Mouse (Mus musculus) lung, embryonic 16.5 days (tissue): ENCODE measurements at regions not wholly inside any gene's neighbourhood (a gene's known extent, or its start where the extent isn't known, plus 50 kb on each side); places are given as distances from the start of the nearest gene placed in this dataset.
A peak's percentile ranks its signal among the peaks of the same experiment; 100 is the strongest.

Experiments
- ATAC-seq: fragments of 200-750 bp; cut with Nextera tagmentation; 2 replicates; pipeline ENCODE4 v1.8.0; 2017; ENCODE audit warnings: low read depth, mild to moderate bottlenecking, moderate library complexity
- H3K27ac ChIP-seq: fragments of 300-500 bp; sonication (generic); 2 replicates; pipeline ENCODE4 v1.5.1; 2014; ENCODE audit warnings: mild to moderate bottlenecking, control low read depth, low read length
- H3K27me3 ChIP-seq: fragments of 300-500 bp; sonication (generic); 2 replicates; pipeline ENCODE4 v1.6.1; 2014; ENCODE audit warnings: low read depth, low read length, mixed read lengths; ENCODE audit not compliant: control insufficient read depth, insufficient read depth
- H3K36me3 ChIP-seq: fragments of 300-500 bp; sonication (generic); 2 replicates; pipeline ENCODE4 v1.6.1; 2014; ENCODE audit warnings: low read length; ENCODE audit not compliant: control insufficient read depth, insufficient read depth
- H3K4me1 ChIP-seq: fragments of 300-500 bp; sonication (generic); replicated peaks from 2 replicates; pipeline ENCODE4 v1.6.1; 2014; ENCODE audit warnings: low read length, mixed read lengths; ENCODE audit not compliant: control insufficient read depth, insufficient read depth
- H3K4me2 ChIP-seq: fragments of 300-500 bp; sonication (generic); 2 replicates; pipeline ENCODE4 v1.6.1; 2014; ENCODE audit warnings: low read depth, low read length, control low read depth
- H3K4me3 ChIP-seq: fragments of 300-500 bp; sonication (generic); 2 replicates; pipeline ENCODE4 v1.5.1; 2014; ENCODE audit warnings: mild to moderate bottlenecking, low read length, control low read depth
- H3K9ac ChIP-seq: fragments of 300-500 bp; sonication (generic); 2 replicates; pipeline ENCODE4 v1.6.1; 2014; ENCODE audit warnings: low read length, control low read depth
- H3K9me3 ChIP-seq: fragments of 300-500 bp; sonication (generic); 2 replicates; pipeline ENCODE4 v1.6.1; 2016; ENCODE audit warnings: low read length; ENCODE audit not compliant: control insufficient read depth
- WGBS: fragments of 180-500 bp; shearing (Covaris S2); extraction: QIAGEN DNeasy Blood & Tissue Kit; methylation state at CpG from one replicate; pipeline ENCODE4 v1.1.7; 2014; 5-methylcytosine and 5-hydroxymethylcytosine counted together

DNA sequence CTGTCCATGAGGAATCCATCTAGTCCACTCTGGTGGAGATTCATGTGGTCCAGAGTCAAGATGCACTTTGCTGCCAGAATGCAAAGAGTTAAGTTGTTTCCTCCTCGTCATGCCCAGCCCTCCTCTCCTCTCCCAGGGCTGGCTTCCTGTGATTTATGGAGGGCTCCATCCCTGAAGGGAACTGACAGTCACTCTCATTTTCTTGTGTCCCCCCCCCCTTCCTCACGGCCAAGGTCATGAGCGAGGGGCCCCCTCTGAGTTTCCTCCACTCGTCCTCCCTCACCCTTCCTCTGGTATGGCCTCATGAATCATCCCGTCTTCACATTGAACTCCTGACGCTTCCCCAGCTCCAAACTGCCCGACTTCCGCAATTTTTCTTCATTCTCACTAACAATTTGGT lies 461.9 kb downstream of the Tshz3 start:
- Histone ChIP-seq H3K4me2 (no peak overlapping the region), H3K9me3 (no peaks in the 10 kb centered on the region), H3K4me1 (no peaks in the 10 kb centered on the region), H3K27ac (no peak overlapping the region), H3K4me3 (no peak overlapping the region), H3K27me3 (no peaks in the 10 kb centered on the region), H3K9ac (no peak overlapping the region), H3K36me3 (no peaks in the 10 kb centered on the region)
- WGBS, result 29% methylated on average over 8 of the region's 8 CpGs
- no peak for ATAC-seq

DNA sequence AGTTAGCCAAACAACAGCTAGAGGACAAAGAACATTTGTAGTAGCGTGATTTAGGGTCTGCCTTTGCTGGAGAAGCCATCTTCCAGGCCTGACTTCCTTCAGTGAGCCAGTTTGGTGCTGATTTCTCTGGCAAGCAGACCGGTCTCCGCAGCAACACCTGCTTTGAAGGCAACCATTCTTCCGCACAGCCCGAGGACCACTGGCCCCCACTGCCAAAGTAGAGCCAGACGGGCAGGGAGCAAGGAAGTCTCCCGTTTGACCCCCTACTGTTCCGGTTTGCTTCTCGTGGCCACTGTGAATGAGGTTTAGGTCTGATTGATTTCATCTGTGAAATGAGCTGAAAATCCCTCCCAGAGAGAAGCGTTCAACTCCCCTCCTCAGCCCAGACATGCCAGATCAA lies 471.0 kb downstream of the Tshz3 start:
- H3K27me3 ChIP-seq, result no peaks in the 10 kb centered on the region
- no peak for ATAC-seq
- H3K4me3 ChIP-seq, result no peak overlapping the region
- no peaks in the 10 kb centered on the region for H3K36me3 ChIP-seq
- no peak overlapping the region for H3K9ac ChIP-seq
- H3K9me3 ChIP-seq, result no peaks in the 10 kb centered on the region; the same call in 1 of the 2 replicates
- WGBS, result 71% methylated on average over 10 of the region's 10 CpGs
- H3K27ac ChIP-seq, result no peak overlapping the region
- H3K4me1 ChIP-seq, result no peaks in the 10 kb centered on the region
- no peak overlapping the region for H3K4me2 ChIP-seq

DNA sequence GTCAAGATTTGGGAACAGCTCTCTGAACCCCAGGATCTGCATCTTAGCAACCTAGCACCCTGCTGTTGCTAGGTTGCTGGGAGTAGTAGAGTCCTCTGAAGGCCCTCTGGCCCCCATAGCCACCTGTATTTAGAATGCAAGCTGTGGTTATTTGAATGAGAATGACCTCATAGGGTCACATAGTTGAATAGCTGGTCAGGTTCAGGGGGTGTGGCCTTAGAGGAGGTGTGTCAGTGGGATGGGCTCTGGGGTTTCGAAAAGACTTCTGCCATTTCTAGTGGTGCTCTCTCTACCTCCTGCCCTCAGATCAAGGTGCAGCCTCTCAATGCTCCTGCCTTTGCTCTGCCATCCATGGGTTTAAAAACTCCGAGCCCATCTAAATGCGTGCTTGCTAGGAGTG lies 477.8 kb downstream of the Tshz3 start:
- H3K9ac ChIP-seq, result no peak overlapping the region
- H3K4me2 ChIP-seq, result no peak overlapping the region
- H3K36me3 ChIP-seq, result no peaks in the 10 kb centered on the region
- no peak overlapping the region for H3K4me3 ChIP-seq
- no peak overlapping the region for H3K27ac ChIP-seq
- no peak for ATAC-seq
- WGBS, result 91% methylated on average over 3 of the region's 3 CpGs
- H3K27me3 ChIP-seq, result no peaks in the 10 kb centered on the region
- no peaks in the 10 kb centered on the region for H3K9me3 ChIP-seq
- H3K4me1 ChIP-seq, result no peaks in the 10 kb centered on the region; the same call in 1 of the 2 replicates

DNA sequence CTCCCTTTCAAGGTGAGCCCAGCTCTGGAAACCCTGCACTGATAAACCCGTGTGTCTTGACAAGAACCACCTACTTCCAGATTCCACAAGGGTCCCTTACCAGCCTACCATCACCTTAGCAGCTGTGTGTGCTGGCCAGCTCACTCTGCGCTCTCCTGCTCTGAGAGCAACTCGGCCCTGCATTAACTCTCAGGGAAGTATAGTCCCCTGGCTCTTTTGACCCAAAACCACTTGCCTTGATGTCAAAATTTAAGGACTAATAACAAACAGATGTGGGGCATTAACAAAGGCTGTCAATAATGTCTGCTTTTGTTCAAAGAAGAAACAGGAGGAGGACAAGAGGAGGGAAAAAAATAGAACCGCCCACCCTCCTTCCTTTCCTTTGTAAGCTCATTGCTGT lies 480.3 kb downstream of the Tshz3 start:
- Histone ChIP-seq H3K9me3 (no peaks in the 10 kb centered on the region), H3K27me3 (no peaks in the 10 kb centered on the region), H3K4me1 (no peaks in the 10 kb centered on the region; the same call in 1 of the 2 replicates), H3K9ac (no peak overlapping the region), H3K27ac (no peak overlapping the region), H3K4me3 (no peak overlapping the region), H3K4me2 (no peak overlapping the region), H3K36me3 (no peaks in the 10 kb centered on the region)
- 63% methylated on average over 4 of the region's 4 CpGs for WGBS
- no peak for ATAC-seq

DNA sequence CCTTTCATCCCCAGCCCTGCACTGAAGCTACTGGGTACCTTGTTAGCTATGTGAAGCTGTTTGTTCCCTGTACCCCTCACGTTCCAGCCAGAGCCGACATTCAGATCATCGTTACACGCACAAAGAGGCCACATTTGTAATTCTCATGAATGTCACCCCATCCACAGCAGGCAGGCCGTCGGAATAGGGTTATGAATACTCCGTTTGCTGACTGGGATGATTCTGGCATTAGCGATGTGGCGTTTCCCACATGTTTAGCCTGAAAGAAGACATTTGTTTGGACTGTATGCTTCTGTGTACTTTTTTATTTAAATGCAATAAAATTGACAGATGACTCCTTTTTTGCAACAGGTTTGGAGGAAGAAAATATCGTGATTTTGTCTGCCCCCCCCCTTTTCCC lies 482.0 kb downstream of the Tshz3 start:
- ATAC-seq, result peak; percentile 57
- H3K4me3 ChIP-seq, result no peak overlapping the region
- no peak overlapping the region for H3K27ac ChIP-seq
- no peak overlapping the region for H3K9ac ChIP-seq
- H3K4me2 ChIP-seq, result 0 out of 2 replicates have a peak overlapping the region, but pooled peaks have one; percentile 2
- H3K36me3 ChIP-seq, result no peaks in the 10 kb centered on the region
- H3K9me3 ChIP-seq, result no peaks in the 10 kb centered on the region
- H3K27me3 ChIP-seq, result no peaks in the 10 kb centered on the region
- no peaks in the 10 kb centered on the region; the same call in 1 of the 2 replicates for H3K4me1 ChIP-seq
- WGBS, result 44% methylated on average over 10 of the region's 10 CpGs

DNA sequence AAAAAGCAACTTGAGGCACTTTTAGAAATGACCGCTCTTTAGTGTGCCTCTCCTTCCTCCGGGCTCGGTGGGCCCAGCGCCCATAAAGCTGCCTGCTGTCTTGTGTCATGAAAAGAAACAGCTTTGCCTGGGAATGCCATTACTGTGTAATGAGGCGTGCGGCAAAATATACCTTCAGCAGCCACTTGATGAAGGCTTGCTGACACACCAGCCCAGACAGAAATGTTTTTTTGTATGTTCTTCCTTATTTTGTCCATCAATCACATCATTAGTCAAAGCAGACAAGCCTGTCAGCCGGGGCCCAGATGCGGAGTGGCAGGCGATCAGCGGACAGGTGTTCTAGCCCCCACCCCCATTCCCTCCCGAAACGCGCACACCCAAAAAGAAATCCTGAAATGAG lies 482.5 kb downstream of the Tshz3 start:
- Histone ChIP-seq H3K4me1 (no peaks in the 10 kb centered on the region; the same call in 1 of the 2 replicates), H3K4me3 (no peak overlapping the region), H3K4me2 (0 out of 2 replicates have a peak overlapping the region, but pooled peaks have one; percentile 2), H3K9me3 (no peaks in the 10 kb centered on the region), H3K27me3 (no peaks in the 10 kb centered on the region), H3K27ac (no peak overlapping the region), H3K36me3 (no peaks in the 10 kb centered on the region), H3K9ac (no peak overlapping the region)
- peak; percentile 76; the same call in 1 of the 2 replicates for ATAC-seq
- WGBS, result 27% methylated on average over 13 of the region's 13 CpGs

DNA sequence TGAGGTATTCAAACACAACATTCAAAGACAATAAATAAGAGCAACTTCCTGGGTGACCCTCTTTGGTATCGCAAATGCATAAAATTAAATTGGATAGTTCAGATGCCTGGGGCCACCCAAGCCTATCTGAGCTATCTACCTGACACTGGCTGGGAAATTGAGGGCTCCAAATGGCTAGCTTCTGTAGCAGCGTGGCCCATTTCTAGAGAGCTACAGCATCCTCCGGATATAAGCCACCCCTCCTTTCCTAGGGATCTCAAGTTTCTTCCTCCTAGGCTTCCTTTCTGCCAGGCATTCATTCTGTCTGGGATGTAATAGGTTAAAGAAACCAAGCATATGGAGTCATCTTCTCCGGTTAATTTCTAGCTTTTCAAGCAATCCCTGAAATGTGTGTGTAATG lies 483.2 kb downstream of the Tshz3 start:
- H3K9me3 ChIP-seq, result no peaks in the 10 kb centered on the region
- ATAC-seq, result no peak
- H3K4me1 ChIP-seq, result no peaks in the 10 kb centered on the region; the same call in 1 of the 2 replicates
- no peak overlapping the region for H3K27ac ChIP-seq
- H3K36me3 ChIP-seq, result no peaks in the 10 kb centered on the region
- 33% methylated on average over 4 of the region's 4 CpGs for WGBS
- H3K9ac ChIP-seq, result no peak overlapping the region
- no peak overlapping the region for H3K4me2 ChIP-seq
- H3K4me3 ChIP-seq, result no peak overlapping the region
- H3K27me3 ChIP-seq, result no peaks in the 10 kb centered on the region

DNA sequence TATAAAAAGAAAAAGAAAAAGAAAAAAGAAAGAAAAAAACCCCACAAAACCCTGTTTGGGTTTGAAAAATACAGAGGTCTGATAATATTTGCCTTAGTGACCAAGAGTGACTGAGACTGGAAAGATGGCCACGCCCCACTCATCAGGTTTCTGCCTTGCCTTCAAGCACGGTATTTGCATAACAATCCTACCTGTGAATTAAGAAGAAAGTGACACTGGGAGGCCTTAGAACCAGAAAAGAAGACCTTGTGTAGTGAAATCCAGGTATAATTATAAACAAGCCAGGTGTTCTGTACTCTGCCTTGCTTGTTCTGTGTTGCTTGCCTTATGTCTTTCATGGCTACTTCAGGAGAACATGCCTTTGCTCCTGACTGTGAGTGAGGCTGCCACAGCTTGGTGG lies 494.6 kb downstream of the Tshz3 start:
- Histone ChIP-seq H3K27ac (no peak overlapping the region), H3K9me3 (no peaks in the 10 kb centered on the region), H3K9ac (no peak overlapping the region), H3K4me3 (no peak overlapping the region), H3K27me3 (no peaks in the 10 kb centered on the region), H3K36me3 (no peaks in the 10 kb centered on the region), H3K4me2 (no peak overlapping the region), H3K4me1 (no peaks in the 10 kb centered on the region)
- ATAC-seq, result no peak
- 13% methylated on average over 2 of the region's 2 CpGs for WGBS

DNA sequence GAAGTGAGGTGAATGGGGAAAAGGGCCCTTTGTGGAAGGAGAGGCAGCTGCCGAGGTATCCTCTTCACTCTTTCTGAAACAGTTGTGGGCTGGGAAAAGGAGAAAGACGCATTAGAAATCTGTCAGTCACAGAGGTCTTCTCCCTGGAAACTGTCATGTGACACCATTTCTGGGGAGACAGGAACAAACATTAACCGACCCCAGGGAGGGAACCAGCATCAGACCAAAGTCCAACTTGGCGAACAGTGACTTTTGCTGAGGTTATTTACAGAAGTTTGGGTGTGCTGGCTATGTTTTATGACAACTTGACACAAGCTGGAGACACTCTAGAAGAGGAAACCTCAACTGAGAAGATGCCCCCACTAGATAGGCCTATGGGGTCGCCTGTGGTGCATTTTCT lies 506.9 kb downstream of the Tshz3 start:
- H3K9ac ChIP-seq, result no peak overlapping the region
- WGBS, result 44% methylated on average over 5 of the region's 5 CpGs
- no peaks in the 10 kb centered on the region for H3K27me3 ChIP-seq
- H3K4me1 ChIP-seq, result no peaks in the 10 kb centered on the region
- H3K9me3 ChIP-seq, result no peaks in the 10 kb centered on the region
- no peak overlapping the region for H3K27ac ChIP-seq
- no peak overlapping the region for H3K4me2 ChIP-seq
- ATAC-seq, result no peak
- no peak overlapping the region for H3K4me3 ChIP-seq
- H3K36me3 ChIP-seq, result no peaks in the 10 kb centered on the region

DNA sequence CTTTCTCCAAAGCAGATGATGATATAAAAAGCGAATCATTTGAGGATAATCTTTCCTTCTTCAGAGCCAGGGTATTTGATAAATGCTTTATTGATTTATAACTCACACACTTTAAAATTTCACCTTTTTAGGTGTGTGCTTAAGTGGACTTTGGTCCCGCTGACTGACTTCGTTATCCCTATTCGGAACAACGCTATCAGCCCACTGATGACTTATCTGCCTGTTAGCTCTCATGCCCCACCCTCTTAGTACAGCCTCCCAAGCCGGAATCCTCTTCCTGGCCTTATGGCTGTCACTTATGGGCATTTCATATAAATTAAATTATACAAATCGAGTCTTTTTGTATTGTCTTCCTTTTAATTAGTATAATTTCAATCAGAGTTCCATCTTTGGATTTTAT lies 510.4 kb downstream of the Tshz3 start:
- no peaks in the 10 kb centered on the region for H3K36me3 ChIP-seq
- no peak overlapping the region for H3K4me2 ChIP-seq
- peaks cover 4% of the 10 kb centered on the region for H3K4me1 ChIP-seq
- no peaks in the 10 kb centered on the region for H3K27me3 ChIP-seq
- H3K9me3 ChIP-seq, result no peaks in the 10 kb centered on the region
- no peak for ATAC-seq
- H3K4me3 ChIP-seq, result no peak overlapping the region
- no peak overlapping the region for H3K9ac ChIP-seq
- no peak overlapping the region for H3K27ac ChIP-seq
- 81% methylated on average over 7 of the region's 7 CpGs for WGBS
